In the genomic region with DNA sequence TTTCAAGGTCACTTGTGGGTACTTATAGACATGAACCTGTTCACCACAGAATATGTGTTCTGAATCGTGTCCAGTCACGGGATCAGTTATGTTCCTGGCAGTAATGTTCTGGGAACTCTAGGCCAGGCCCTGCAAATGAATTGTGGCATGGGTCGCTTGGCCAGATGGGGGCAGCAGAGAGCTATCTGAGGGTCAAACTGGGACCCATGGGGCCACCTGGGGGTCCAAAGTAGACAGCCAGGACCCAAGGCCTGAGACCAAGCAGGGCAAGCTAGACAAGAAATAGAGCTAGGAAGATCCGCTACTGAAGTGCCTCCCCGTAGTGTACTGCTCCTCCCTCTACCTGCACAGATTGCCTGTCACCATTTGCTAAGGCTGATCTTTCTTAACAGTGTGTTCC, we compare ENCODE assay signal across 7 mouse cellular contexts.
DNase-seq lines count a peak whose midpoint lies in the region; ATAC-seq and TF ChIP-seq lines count a peak whose summit lies in the region.

No protein-coding gene starts in this region.

- POLR2A ChIA-PET in Patski (lab: Charles Lee), result no interaction called here

- H3K36me3 ChIP-seq in E14TG2a.4 (ENCODE audit: insufficient read depth, low read length), result no peaks in the 10 kb centered on the region
- no peaks in the 10 kb centered on the region for H3K36me3 ChIP-seq in heart, embryonic 10.5 days
- H3K36me3 ChIP-seq in thymus, adult 2 months (ENCODE audit: control insufficient read depth, insufficient read depth, low read length), result no peaks in the 10 kb centered on the region

- no peak for DNase-seq in Patski (ENCODE audit: low read depth, low spot score)
- peak; percentile 82 for DNase-seq in heart, embryonic 10.5 days (ENCODE audit: low spot score)
- DNase-seq in layer of hippocampus, postnatal 25 days (ENCODE audit: extremely low spot score in 1 of 2, low spot score in 1 of 2), result peak; percentile 67 to 83
- DNase-seq in thymus, adult 2 months, result peak; percentile 76

- no peak for TF ChIP-seq POLR2A in thymus, adult 2 months (IDR thresholded peaks at IDR 0.05; ENCODE audit: control insufficient read depth, extremely low read depth, insufficient read depth, low read length, poor library complexity)

- CTCF ChIA-PET in Patski (lab: Charles Lee), result interaction anchor here (1.1 to 2.1 kb wide), 7 partner anchors 10 to 673 kb away, joined by 3 to 16 read pairs (median 3); a partner anchor contains a TSS

- TF ChIP-seq CTCF in E14TG2a.4 (conservative IDR thresholded peaks at IDR 0.05; ENCODE audit: low read length) (peak; percentile 70), Patski (IDR thresholded peaks at IDR 0.05) (peak; percentile 85)
- peak; percentile 84; the same call in 1 of the 2 replicates for TF ChIP-seq CTCF in thymus, adult 2 months (IDR thresholded peaks at IDR 0.05; ENCODE audit: borderline replicate concordance, control insufficient read depth, extremely low read depth, insufficient read depth, low read length, poor library complexity)

- no peaks in the 10 kb centered on the region for H3K4me1 ChIP-seq in E14TG2a.4 (replicated peaks; ENCODE audit: low read depth, low read length)
- H3K4me1 ChIP-seq in heart, embryonic 10.5 days, result peaks cover 17% of the 10 kb centered on the region
- peaks cover 3% of the 10 kb centered on the region for H3K4me1 ChIP-seq in thymus, adult 2 months (replicated peaks; ENCODE audit: control insufficient read depth, insufficient read depth, low read length)

- H3K4me3 ChIP-seq in E14TG2a.4 (replicated peaks; ENCODE audit: low read length), result no peak overlapping the region
- H3K4me3 ChIP-seq in heart, embryonic 10.5 days, result no peak overlapping the region
- H3K4me3 ChIP-seq in thymus, adult 2 months (ENCODE audit: control insufficient read depth, insufficient read depth, low read length), result no peak overlapping the region

- 33% methylated on average over 5 of the region's 5 CpGs for WGBS in heart, embryonic 10.5 days
- WGBS in thymus, adult 2 months, result 58% methylated on average over 5 of the region's 5 CpGs

- no peaks in the 10 kb centered on the region for H3K9me3 ChIP-seq in E14TG2a.4 (ENCODE audit: low read length)
- H3K9me3 ChIP-seq in heart, embryonic 10.5 days, result no peaks in the 10 kb centered on the region

- in situ Hi-C loops in Patski (cut with MboI; ENCODE audit: low pct_unique_long_range_greater_than_20kb), result loop anchor here (5.0 kb wide), 1 partner anchor 670 kb away; a partner anchor contains a TSS

- 0 out of 2 replicates have a peak overlapping the region, but pooled peaks have one; percentile 32 for H3K27ac ChIP-seq in heart, embryonic 10.5 days
- no peak overlapping the region for H3K27ac ChIP-seq in thymus, adult 2 months (ENCODE audit: control insufficient read depth, insufficient read depth, low read length)

- ATAC-seq in Patski, result peak; percentile 31
- peak; percentile 81 for ATAC-seq in common myeloid progenitor, adult 5-6 weeks (replicated peaks; ENCODE audit: low read depth, poor library complexity, severe bottlenecking)
- ATAC-seq in megakaryocyte-erythroid progenitor cell, adult 5-6 weeks (replicated peaks; ENCODE audit: low FRiP score, low TSS enrichment, poor library complexity, severe bottlenecking), result peak; percentile 69

- no peaks in the 10 kb centered on the region for H3K27me3 ChIP-seq in E14TG2a.4 (ENCODE audit: insufficient read depth, low read length)
- no peaks in the 10 kb centered on the region for H3K27me3 ChIP-seq in Patski
- H3K27me3 ChIP-seq in heart, embryonic 10.5 days (ENCODE audit: insufficient read depth, poor library complexity, severe bottlenecking), result no peaks in the 10 kb centered on the region
- no peaks in the 10 kb centered on the region for H3K27me3 ChIP-seq in thymus, adult 2 months (ENCODE audit: control insufficient read depth, insufficient read depth, low read length)

Comparison
In these comparisons a context has a peak if more than half of its experiments do, and no peak if none do; other contexts are left out.
1. ATAC-seq: peak in every context shown above with its lines; median percentile 81 in common myeloid progenitor, adult 5-6 weeks; 69 in megakaryocyte-erythroid progenitor cell, adult 5-6 weeks; 31 in Patski.